Mouse (Mus musculus): ENCODE results near the gene Gm29866.
"Not testable (repeated sequence)": the region's sequence is repeated elsewhere in the genome, so short reads cannot be mapped to it uniquely, and the experiment has no call there.

Gene Gm29866

GRCm38 (mm10) chrY:20993557-20993956 is at the start of gene Gm29866:
Gene Gm29866 (minus strand): TSS chrY:20993657.
- DNase-seq (ENCODE audit: low spot score), result not testable (repeated sequence)

Measured in ovary, postnatal 36 days (tissue).